Mouse (Mus musculus): ENCODE data around the gene Gm20772. TPM values are rescaled to one million over a fixed set of nuclear protein-coding genes. Genes with fewer than 3 reads are reported as not detected.
"Not testable (repeated sequence)": the region's sequence is repeated elsewhere in the genome, so short reads cannot be mapped to it uniquely, and the experiment has no call there.

The Gm20772 gene
- total RNA-seq (2021) = not detected

DNA sequence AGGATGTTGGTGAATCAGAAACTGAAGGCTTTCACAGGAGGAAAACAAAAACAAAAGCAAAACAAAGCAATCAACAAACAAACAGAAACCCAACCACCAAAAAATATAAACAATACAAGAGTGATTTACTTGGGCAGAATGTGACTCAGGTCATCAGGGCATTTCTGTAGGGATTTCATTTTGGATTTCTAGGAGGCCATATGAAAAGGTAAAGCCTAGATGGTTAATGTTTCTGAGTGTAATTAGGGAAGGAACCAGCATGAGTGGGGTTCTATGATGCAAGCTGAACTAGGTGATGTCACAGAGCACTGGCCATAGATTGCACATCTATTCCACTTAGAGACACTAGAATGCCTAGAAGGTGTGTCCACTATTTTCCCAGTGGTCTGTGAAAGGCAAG lies at the start of gene Gm20772, which contains the start of gene Gm20831:
Gene Gm20772 (plus strand): TSS at position 301 of the 400 bp plus-strand sequence.
Gene Gm20831 (plus strand): TSS at position 301 of the 400 bp plus-strand sequence.
- DNase-seq; intact Hi-C loops (cut with DNase I): not testable (repeated sequence)

DNA sequence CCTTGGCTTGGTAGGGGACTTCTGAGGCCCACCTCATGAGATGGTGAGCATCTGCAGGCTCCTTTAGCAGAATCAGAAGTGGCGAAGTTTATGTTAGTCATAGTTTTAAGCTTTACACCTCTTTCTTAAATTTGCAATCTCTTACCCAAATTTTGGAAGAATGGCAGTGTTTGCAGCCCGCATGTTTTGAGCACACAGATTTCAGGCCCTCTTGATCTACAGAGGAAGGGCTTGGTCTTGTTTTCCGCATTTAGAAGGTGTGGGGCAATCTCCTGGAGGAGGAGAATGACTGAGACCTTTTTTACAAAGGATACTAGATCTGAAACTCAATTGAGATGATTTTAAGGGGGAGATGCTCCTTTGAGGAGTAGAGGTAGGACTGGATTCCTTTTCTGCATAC lies 28.4 kb upstream of the Gm20772 start, which contains the start of gene Gm21904:
Gene Gm21904 (minus strand): TSS at position 101 of the 400 bp plus-strand sequence.
- DNase-seq; intact Hi-C loops (cut with DNase I): not testable (repeated sequence)

Other genes with a start within 250 kb of the Gm20772 start
- gene Gm21904, start 28.5 kb upstream of the Gm20772 start, total RNA-seq (2021) = not detected
- not detected for gene Gm20831, start within 50 bp of the Gm20772 start, total RNA-seq (2021)
- gene Srsy, start 62.6 kb downstream of the Gm20772 start, total RNA-seq (2021) = not detected
- gene Gm21764, start 187.1 kb downstream of the Gm20772 start, total RNA-seq (2021) = not detected
- gene Ssty1, start 214.4 kb downstream of the Gm20772 start, total RNA-seq (2021) = not detected

Measured in heart, postnatal 10 days (tissue).